Mouse (Mus musculus): Measurements from ENCODE around the gene Sh3pxd2b.

Gene Sh3pxd2b

DNA sequence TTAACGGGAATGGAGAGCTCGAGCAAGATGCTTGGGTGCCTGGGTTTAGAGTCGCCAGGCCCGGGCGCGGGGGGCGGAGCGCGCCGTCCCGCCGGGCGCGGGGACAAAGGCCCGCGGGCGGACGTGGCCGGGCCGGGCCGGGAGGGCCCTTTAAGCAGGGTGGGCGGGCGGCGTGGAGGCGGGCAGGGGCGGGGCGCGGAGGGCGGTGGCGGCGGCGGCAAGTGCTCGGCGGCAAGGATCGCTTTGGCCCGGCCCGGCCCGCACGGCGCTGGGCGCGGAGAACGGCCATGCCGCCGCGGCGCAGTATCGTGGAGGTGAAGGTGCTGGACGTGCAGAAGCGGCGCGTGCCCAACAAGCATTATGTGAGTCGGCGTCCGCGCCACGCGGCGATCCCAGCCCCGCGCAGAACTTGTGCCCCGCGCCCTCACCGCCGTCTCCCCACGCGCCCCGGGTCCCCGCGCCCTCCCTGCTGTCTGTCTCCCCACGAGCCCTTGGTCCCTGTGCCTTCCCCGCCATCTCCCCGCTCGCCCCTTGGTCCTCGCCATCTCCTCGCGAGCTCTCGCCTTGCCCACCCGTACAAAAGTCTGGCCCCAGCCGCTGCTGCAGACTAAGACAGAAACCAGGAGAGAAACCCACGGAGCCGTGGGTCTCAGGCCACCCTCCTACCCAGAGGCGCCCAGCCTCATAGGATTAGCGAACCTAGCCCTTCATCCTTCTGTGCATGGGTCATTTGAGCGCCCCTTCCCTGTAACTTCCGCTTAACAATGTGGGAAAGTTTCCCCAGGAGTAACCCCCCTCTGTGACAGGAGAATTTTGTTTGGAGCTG is at the start of gene Sh3pxd2b:
TSS of gene Sh3pxd2b (plus strand) at position 214 of the 826 bp plus-strand sequence.
- WGBS: under 1% methylated on average over 74 of the region's 86 CpGs

DNA sequence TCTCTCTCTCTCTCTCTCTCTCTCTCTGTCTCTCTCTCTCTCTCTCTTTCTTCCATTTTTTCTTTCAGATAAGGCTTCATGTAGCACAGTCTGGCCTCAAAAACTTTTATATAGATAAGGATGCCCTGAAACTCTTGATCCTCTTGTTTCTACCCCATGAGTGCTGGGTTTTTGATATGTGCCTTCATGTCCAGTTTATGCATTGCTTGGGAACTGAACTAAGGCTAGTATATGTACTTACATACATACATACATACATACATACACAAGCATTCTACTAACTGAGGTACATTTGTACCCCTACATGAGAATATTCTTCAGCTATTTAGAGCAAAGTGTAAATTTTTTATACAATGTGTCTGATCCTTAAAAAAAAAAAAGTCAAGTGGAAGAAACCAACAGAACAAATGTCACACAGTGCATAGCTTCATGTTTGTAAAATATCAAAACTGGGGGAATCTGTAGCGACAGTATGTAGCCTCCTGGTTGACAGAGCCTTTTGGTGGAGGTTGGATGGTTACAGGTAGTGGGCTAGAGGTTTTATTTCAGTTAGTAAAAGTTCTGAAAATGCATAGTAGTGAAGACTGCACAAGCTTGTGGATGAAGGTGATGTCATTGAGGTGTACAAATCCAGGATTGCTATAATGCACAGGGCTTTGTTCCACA is 49.6 kb upstream of the Sh3pxd2b start:
- 96% methylated on average over 1 of the region's 1 CpGs for WGBS

DNA sequence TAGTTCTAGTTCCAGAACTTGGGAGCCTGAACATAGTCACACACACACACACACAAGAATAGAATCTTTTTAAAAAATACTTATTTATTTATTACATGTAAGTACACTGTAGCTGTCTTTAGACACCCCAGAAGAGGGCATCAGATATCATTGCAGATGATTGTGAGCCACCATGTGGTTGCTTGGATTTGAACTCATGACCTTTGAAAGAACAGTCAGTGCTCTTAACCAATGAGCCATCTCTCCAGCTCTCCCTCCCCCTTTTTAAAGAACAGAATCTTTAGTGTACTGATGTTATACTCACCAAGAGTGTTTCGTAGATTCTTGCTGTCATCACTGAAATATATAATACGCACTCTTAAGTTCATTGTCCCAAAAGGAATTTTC is 49.1 kb upstream of the Sh3pxd2b start:
- 96% methylated on average over 2 of the region's 2 CpGs for WGBS

DNA sequence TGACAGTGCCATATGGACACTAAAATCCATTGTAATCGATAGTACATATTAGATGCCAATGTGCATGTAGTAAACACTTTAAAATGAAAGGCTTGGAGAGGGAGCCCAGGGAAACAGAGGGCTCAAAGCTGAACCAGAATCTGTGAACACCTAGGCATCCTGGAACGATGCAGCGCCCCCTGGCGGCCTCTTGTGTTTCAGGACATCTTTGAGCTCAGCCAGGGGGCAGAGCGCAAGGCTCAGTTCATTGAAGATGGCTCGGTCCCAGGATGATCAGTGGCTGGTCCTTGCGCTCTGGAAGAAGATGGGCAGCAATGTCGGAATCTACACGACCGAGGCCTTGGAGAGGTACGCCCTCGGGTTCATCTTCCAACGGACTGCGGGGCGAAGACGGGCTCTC is 47.8 kb upstream of the Sh3pxd2b start, which contains the start of gene Hbq1a:
TSS of gene Hbq1a (plus strand) at position 205 of the 400 bp plus-strand sequence.
- WGBS: 7% methylated on average over 16 of the region's 16 CpGs

DNA sequence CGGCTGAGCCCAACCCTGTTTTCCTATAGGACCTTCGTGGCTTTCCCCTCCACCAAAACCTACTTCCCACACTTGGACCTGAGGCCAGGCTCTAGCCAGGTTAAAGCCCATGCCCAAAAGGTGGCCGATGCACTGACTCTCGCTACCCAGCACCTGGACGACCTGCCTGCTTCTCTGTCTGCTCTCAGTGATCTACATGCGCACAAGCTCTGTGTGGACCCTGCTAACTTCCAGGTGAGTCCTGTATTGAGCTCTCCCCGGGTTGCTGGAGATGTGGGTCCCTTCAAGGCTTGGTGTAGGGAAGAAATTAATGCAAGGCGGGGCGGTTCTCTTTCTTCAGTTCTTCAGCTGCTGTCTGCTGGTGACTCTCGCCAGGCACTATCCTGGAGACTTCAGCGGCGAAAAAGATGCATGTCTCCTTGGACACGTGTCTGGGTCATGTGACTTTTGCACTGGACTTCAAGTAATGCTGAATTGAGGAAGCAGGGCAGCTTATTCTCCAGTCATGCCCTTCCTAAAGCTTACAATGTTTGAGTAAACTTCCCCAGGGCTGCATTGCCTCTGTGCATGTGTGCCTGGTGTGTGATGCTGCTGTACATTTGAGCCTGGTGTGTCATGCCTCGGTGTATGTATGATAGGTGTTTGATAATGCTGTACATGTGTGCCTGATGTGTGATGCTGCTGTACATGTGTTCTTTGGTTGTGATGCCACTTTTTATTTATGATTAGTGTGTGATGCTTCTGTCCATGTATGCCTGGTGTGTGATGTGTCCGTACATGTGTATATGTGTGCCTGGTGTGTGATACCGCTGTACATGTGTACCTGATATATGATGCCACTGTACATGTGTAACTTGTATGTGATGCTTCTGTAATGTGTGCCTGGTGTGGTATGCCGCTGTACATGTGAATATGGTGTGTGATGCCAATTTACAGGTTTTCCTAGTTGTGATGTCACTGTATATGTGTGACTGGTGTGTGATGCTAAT is 47.0 kb upstream of the Sh3pxd2b start:
- 49% methylated on average over 15 of the region's 17 CpGs for WGBS

DNA sequence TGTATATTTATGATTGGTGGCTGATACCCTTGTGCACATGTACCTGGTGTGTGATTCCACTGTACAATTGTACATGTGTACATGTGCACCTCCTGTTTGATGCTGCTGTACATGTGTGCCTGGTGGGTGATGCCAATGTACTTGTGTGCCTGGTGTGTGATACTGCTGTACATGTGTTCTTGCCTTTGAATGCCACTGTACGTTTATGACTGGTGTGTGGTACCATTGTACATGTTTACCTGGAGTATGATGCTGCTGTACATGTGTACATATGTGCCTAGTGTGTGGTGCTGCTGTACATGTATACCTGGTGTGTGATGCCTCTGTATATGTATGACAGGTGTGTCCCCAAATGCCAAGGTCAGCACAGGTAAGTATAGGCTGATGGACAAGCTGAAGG is 46.1 kb upstream of the Sh3pxd2b start:
- 85% methylated on average over 1 of the region's 1 CpGs for WGBS

DNA sequence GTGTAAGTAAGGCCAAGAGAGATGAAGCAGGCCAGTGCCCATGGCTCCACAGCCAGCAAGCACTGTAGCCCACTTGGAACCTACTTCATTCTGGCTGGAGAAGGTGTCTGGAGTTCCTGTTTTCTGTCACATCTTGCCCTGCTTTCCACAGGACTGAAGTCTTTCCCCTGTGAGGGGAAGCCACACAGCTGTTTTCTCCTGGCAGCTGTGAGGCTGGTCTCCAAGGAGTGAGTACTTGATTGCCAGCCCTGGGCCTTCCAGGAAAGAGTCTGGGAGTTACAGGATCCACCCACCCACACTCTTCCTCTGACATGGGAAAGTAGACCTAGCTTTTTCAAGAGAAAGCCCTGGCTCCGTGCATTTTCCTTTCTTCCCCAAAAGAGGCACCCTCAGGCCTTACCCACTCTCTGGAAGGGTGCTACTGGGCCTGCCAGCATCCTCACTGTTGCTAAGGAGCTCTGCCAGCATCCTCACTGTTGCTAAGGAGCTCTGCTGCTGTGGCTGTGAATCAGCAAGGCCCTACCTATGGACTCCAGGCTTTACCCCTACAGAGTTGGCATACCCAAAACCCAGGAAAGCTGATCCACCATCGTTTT is 44.7 kb upstream of the Sh3pxd2b start:
- 15% methylated on average over 2 of the region's 2 CpGs for WGBS

DNA sequence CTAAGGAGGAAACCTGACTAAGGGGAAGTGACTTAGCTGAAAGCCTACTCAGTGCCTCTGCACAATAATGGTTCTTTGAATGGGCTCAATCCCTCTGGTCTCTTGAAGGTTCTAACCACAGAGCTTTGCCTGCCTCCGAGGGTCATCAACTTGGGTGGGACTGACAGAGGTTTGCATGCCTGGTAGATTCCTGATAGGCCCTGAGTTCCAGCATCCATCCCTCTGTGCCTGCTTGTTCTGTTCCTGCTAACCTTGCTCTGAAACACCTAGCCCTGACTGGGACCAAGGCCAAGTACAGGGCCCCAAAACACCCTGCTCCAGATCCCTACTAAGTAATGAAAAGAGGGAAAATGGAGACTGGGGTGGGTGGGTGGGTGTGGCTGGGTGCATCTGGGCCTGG is 44.2 kb upstream of the Sh3pxd2b start:
- WGBS: 83% methylated on average over 1 of the region's 1 CpGs

DNA sequence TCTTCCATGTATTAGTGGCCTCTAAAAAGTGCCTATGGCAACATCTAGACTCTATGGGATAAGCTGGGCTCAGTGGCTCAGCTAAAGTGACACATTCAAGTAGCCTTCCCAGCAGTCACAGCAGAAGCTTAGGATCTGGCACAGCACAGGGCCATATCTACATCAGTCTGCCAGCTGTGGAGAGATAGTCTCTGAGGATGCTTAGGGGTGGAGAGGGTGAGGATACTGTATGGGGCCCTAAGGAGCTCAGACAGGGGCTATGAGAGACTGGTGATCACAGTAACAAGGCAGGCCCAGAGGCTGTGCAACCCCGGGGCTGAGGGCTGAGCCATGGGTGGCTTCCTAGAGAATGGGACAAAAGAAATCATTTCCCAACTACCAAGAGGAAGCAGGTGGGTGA is 40.6 kb upstream of the Sh3pxd2b start:
- 60% methylated on average over 1 of the region's 1 CpGs for WGBS

DNA sequence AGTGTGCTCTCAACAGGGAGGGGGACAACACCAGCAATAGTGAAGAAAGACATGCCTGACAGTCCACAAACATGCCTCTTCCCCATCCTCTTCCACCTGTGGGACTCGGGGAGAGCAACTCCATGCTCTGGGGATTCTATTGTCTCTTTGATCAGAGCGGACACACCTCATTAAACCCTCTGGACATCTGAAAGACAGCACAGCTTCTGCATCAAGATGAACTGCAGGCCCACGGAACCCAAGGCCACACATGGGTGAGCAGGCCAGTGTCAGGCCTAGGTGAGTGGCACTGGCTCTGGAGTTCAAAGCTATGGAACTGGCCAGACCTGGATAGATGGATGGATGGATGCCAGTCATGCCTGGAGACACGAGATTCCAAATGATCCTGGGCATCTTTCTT is 38.2 kb upstream of the Sh3pxd2b start:
- 78% methylated on average over 4 of the region's 4 CpGs for WGBS

DNA sequence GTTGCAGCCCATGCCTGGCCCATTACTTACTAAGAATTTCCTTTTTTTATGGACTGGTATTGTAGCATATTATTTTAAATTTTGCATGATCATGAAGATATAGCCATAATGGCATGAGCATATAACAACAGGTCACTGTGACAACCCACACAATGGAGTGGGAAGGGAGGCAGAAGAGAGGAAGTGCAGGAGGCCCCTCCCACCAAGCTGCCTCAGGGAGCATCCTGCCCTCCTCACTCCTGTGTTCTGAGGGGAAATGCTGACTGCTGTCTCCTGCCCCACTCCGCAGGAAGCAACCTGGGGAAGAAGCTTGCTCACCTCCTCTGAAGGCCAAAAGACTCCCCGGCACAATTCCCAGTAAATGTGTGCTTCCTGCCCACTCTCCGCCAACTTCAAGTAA is 37.7 kb upstream of the Sh3pxd2b start:
- 76% methylated on average over 3 of the region's 3 CpGs for WGBS

DNA sequence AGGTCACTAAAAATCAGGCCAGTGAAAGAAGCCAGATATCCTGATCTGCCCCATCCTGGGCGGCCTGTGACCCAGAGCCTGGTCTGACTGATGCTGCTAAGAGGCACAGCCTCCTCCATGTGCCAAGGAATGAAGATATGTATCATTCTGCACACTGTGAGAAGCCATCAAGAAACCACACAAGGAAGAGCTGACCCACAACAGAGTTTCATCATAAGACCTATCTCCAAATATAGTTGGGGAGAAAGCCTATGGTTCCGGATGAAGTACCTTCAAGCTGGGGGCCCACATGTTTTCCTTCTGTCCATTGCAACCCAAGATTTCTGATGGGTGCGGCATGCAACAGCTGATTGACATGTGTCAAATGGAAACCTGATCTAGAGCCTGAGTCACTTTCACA is 31.6 kb upstream of the Sh3pxd2b start:
- 92% methylated on average over 3 of the region's 3 CpGs for WGBS

DNA sequence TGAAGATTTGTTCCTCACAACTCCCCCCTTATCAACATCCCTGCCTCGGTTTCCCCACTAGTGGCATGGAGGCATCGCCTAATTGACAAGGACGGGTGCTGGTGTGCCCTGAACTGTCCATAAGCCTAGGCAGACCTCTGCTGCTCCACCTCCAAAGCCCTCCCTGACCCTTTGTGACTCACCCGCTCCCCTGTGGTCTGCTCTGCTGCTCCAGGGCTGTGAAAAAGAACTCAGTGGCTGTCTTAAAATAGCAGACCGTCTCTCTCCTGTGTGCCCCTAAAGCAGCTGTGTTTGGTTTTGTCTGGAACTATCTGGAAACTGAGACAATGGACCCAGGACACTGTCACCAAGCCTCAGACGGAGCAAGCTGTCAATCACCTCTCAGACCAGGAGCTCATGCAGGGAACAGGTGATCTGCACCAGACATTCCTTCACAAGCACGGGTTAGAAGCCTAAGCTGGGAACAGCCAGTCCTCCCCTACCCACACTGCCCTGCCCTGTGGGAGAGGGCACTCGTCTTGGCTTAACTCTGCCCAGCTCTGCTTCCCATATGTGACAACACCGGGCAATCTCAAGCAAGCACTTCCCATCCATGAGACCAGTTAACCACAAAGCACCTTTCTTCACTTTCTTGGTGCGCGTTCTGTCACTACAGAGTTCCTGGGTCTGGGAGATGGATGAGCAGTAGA is 27.0 kb upstream of the Sh3pxd2b start:
- WGBS: 79% methylated on average over 11 of the region's 11 CpGs

DNA sequence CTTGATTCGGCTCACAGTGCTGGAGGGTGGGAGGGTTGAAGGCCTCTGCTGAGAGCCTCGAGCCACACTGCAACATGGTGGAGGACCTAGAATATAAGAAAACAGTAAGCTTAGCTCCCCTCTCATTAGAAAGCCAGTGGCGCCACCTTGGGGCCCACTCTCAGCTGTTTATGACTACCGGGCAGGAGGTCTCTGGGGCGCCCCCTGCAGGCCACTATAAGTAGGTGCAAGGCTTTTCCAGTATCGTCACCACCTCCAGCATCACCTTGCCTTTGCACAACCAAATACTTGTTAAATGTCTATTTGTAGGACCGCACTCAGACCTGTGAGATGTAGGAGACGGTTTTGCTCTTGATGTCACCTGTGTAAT is 26.4 kb upstream of the Sh3pxd2b start:
- WGBS: 47% methylated on average over 8 of the region's 8 CpGs

DNA sequence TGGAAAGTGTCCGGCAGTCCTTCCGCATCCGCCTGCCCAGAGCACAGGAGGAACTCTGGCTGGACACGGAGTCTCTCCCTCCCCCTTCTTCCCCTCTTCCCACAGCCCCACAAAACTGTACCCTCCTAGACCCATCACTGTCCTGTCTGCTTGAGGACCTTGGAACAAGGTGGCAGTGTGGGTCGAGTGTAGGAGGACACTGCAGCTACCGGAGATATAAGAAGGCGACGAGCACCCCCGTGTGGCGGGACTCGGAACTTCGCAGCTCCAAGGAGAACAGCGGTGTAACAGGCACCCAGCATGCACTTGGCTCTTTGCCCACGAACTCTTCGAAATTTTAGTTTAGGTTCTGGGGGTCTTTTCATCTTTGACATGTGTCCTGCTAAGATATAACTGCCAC is 23.0 kb upstream of the Sh3pxd2b start:
- 5% methylated on average over 15 of the region's 15 CpGs for WGBS

DNA sequence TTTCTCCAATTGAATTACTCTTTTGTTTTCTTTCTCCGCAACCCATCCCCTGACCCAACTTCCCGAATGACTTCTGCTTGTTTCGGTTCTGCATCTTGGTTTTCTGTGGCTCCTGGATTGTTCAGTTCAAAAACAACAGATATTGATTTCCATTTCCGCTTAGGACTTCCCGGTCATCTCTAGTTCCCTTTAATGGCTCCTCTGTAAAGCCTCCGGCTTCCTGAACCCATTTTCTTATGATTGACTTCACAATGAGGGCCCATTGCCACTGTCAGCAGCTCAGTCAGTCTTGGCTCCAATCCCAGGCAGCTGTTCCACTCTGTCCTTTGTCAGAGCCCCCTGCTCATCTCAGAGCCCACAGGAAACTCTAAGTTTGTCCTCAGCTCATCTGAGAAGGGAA is 16.5 kb upstream of the Sh3pxd2b start:
- WGBS: 59% methylated on average over 6 of the region's 6 CpGs

DNA sequence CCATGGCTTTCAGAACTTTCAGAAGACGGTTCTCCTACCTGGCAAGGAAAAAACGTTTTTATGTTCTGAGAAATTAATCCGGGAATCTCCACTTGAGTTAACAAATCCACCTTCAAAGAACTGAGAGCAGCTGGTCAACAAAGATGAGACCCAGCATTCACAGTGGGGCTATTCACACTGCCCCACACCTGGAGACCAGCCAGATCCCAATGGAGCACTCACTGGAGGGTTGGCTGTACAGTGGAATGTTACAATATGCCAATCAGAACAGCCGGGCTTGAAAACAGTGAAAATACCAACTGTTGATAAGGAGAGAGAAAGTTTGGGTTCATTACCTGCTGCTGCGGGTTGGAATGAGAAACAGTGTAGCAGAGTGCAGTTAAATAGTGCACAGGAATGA is 15.8 kb upstream of the Sh3pxd2b start:
- 52% methylated on average over 5 of the region's 5 CpGs for WGBS

DNA sequence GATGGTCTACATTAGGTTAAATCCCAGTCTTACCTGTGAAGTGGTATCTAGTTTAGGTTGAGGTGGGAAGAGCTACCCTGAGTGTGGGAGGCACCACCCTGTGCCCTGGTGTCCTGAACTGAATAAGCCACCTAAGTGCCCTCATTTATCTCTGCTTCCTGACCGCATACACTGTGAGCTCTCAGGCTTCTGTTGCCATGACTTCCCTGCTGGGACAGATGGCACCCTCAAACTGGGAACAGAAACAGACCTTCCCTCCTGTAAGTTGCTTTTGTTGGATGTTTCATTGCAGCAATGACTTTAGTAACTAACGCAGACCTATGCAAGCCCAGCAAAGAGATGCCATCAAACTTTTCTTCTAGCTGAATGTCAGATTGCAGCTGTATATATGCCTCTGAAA is 14.4 kb upstream of the Sh3pxd2b start:
- WGBS: 44% methylated on average over 2 of the region's 2 CpGs

DNA sequence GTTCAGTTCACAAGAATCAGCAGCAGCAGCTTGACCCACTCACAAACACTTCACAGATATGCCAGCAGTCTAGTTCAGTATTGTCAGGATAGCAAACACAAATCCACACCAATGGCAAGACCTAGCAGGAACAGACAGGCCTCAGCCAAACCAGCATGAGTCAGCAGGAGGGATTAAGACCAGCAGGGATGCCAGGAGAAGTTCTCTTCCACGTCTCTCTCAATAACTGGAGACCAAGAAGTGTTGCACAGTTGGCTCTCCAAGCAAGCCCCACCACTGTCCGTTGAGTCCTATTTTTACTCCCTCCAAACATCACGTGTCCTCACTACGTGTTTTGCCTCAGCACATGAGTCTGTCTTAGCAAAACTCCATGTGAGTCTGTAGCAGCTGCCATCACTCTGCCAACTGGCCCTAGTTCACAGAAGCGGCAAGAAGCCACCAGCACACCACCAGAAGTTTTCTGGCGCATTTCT is 11.1 kb upstream of the Sh3pxd2b start:
- 65% methylated on average over 6 of the region's 6 CpGs for WGBS

DNA sequence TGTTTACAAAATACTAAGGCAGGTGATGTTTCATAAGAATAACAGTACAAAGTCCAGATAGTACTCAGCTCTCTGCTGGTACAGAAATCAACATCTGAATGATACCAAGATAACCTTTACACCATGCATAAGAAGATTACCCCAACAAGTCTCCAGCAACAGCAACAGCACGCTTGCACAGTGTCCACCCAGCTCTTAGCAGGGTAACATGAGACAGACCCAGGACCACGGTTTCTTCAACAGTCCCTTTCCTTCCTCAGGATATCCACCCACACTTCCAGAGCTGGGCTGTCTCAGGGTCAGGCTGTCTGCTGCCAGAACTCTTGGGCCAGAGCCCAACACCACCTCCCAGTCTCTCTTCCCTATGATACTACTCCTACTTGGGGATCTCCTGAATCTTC is 8.5 kb upstream of the Sh3pxd2b start:
- WGBS: 61% methylated on average over 2 of the region's 2 CpGs

Data from cerebral cortex, adult 2 months (tissue).